Mouse (Mus musculus): ENCODE measurements around the gene Ano4. TPM values are rescaled to one million over a fixed set of nuclear protein-coding genes. Genes with fewer than 3 reads are reported as not detected.
A peak's percentile ranks its signal among the peaks of the same experiment; 100 is the strongest.

The Ano4 gene
- polyA plus RNA-seq, 1 experiment = not detected

DNA sequence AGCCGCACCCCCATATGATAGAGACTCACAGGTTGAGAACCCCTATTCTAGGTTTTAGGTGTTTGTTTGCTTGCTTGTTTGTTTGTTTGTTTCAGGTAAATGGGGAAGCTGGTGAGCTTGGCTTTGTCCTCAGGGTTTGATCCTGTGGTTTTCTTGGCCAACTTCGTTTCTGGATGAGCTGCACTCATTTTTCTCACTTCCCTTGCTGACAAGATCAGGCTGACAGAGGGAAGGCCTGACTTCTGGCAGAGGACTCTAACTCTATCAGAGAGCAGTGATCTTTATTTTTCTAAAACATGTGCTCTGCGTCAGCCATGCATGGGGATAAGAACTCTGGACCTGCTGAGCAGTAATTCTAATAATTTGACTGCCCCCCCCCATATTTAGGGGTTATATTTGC, 14.4 kb upstream of the Ano4 start:
- no peak for TF ChIP-seq CTCF (IDR thresholded peaks at IDR 0.05; ENCODE audit: extremely low read depth, insufficient read length, insufficient replicate concordance, low read depth, low read length)
- TF ChIP-seq POLR2A (IDR thresholded peaks at IDR 0.05; ENCODE audit: low read depth, low read length) = no peak
- H3K4me3 ChIP-seq (ENCODE audit: low read depth, low read length) = no peak overlapping the region
- H3K27me3 ChIP-seq (ENCODE audit: control insufficient read depth, insufficient read depth, low read length) = no peaks in the 10 kb centered on the region
- no peaks in the 10 kb centered on the region for H3K36me3 ChIP-seq (ENCODE audit: control insufficient read depth, insufficient read depth, low read length)
- WGBS = 61% methylated on average over 3 of the region's 3 CpGs
- no peaks in the 10 kb centered on the region for H3K4me1 ChIP-seq (ENCODE audit: control insufficient read depth, insufficient read depth, insufficient read length, low read length)
- H3K27ac ChIP-seq (ENCODE audit: insufficient read depth, low read depth, low read length) = no peak overlapping the region

DNA sequence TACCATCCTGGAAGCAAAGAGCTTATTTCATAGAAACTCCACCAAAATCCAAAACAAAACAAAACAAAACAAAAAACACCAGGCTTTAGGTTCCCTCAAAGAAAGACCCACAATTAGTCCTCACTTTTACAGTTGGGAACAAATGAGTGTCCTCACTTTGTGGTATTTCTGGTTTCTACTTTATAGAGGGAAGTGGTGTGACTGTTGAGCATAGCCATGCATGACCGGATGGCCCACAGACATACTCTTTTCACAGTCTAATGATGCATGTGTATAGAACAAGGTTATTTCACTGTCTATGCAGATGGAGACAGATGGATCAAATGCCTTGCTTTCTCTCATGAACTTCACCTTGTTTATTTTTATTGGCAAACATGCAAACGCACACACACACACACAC, 10.1 kb upstream of the Ano4 start:
- H3K27me3 ChIP-seq (ENCODE audit: control insufficient read depth, insufficient read depth, low read length) = no peaks in the 10 kb centered on the region
- WGBS = 76% methylated on average over 2 of the region's 2 CpGs
- no peak for TF ChIP-seq CTCF (IDR thresholded peaks at IDR 0.05; ENCODE audit: extremely low read depth, insufficient read length, insufficient replicate concordance, low read depth, low read length)
- no peak for TF ChIP-seq POLR2A (IDR thresholded peaks at IDR 0.05; ENCODE audit: low read depth, low read length)
- no peaks in the 10 kb centered on the region for H3K36me3 ChIP-seq (ENCODE audit: control insufficient read depth, insufficient read depth, low read length)
- no peak overlapping the region for H3K4me3 ChIP-seq (ENCODE audit: low read depth, low read length)
- no peak overlapping the region for H3K27ac ChIP-seq (ENCODE audit: insufficient read depth, low read depth, low read length)
- H3K4me1 ChIP-seq (ENCODE audit: control insufficient read depth, insufficient read depth, insufficient read length, low read length) = no peaks in the 10 kb centered on the region

DNA sequence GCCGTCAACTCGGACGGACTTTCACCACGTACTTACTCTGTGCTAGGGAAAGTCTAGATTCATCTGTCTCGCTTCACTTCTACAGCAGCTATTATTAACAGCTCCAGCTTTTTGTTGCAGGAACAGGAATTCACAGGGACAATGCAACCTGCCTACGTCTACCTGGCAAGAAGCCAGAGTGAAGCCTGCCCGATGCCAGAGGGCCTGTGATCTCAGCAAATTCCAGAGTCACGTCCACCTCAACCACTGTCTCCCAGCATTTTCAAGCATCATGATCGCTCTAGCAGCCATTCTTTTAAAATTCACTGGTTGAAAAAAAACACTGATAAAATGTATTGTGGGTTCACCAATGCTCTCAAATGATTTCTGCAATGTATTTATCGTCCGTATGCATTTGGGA, 6.9 kb upstream of the Ano4 start:
- WGBS = 78% methylated on average over 11 of the region's 11 CpGs
- Histone ChIP-seq H3K4me3 (ENCODE audit: low read depth, low read length) (no peak overlapping the region), H3K4me1 (ENCODE audit: control insufficient read depth, insufficient read depth, insufficient read length, low read length) (no peaks in the 10 kb centered on the region), H3K27ac (ENCODE audit: insufficient read depth, low read depth, low read length) (no peak overlapping the region), H3K36me3 (ENCODE audit: control insufficient read depth, insufficient read depth, low read length) (no peaks in the 10 kb centered on the region), H3K27me3 (ENCODE audit: control insufficient read depth, insufficient read depth, low read length) (no peaks in the 10 kb centered on the region)
- TF ChIP-seq CTCF (IDR thresholded peaks at IDR 0.05; ENCODE audit: extremely low read depth, insufficient read length, insufficient replicate concordance, low read depth, low read length) (no peak), POLR2A (IDR thresholded peaks at IDR 0.05; ENCODE audit: low read depth, low read length) (no peak)

DNA sequence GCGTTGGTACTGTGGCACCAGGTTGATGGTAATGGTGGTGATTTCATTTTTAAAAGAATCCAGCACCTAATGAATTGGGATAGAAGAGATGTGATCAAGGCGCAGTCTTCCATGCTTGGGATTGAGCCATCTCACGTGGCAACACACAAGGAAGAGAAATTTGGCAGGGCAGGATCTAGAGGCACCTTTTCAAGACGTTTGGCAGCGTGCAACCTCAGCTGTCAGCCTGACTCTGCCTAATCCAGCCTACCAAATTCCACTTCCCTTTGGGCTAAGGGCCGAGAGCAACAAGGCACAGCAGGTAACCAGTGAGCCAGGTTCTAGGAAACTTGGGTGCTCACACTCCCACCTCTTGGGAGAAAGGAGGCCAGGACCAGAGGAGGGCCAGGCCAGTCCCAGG, 1.0 kb upstream of the Ano4 start:
- no peak for TF ChIP-seq CTCF (IDR thresholded peaks at IDR 0.05; ENCODE audit: extremely low read depth, insufficient read length, insufficient replicate concordance, low read depth, low read length)
- no peak overlapping the region for H3K27ac ChIP-seq (ENCODE audit: insufficient read depth, low read depth, low read length)
- no peak overlapping the region for H3K4me3 ChIP-seq (ENCODE audit: low read depth, low read length)
- H3K4me1 ChIP-seq (ENCODE audit: control insufficient read depth, insufficient read depth, insufficient read length, low read length) = peaks cover 1% of the 10 kb centered on the region; the same call in 1 of the 2 replicates
- no peaks in the 10 kb centered on the region for H3K36me3 ChIP-seq (ENCODE audit: control insufficient read depth, insufficient read depth, low read length)
- WGBS = 67% methylated on average over 6 of the region's 6 CpGs
- peaks cover 18% of the 10 kb centered on the region for H3K27me3 ChIP-seq (ENCODE audit: control insufficient read depth, insufficient read depth, low read length)

DNA sequence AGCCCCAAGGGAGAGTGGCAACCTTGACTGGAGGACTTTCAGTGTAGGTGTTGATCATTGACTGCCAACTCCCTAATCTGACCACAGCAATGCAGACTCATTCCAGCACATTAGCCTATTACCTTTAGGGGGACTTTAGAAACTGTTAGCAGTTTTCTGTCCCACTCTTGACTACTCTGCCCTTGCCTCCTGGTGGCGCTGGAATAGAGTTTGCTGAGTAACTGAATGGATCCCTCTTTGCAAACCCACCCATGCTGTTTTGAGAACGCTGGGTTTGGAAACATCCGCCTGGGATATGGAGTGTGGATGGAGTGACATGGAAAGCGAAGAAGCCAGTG, 603 bp upstream of the Ano4 start:
- Histone ChIP-seq H3K4me1 (ENCODE audit: control insufficient read depth, insufficient read depth, insufficient read length, low read length) (peaks cover 1% of the 10 kb centered on the region; the same call in 1 of the 2 replicates), H3K4me3 (ENCODE audit: low read depth, low read length) (peak overlapping the region; percentile 27; the same call in 1 of the 2 replicates), H3K27ac (ENCODE audit: insufficient read depth, low read depth, low read length) (no peak overlapping the region), H3K36me3 (ENCODE audit: control insufficient read depth, insufficient read depth, low read length) (no peaks in the 10 kb centered on the region), H3K27me3 (ENCODE audit: control insufficient read depth, insufficient read depth, low read length) (peaks cover 18% of the 10 kb centered on the region)
- WGBS = 47% methylated on average over 4 of the region's 4 CpGs
- TF ChIP-seq POLR2A (IDR thresholded peaks at IDR 0.05; ENCODE audit: low read depth, low read length) = no peak
- TF ChIP-seq CTCF (IDR thresholded peaks at IDR 0.05; ENCODE audit: extremely low read depth, insufficient read length, insufficient replicate concordance, low read depth, low read length) = no peak

DNA sequence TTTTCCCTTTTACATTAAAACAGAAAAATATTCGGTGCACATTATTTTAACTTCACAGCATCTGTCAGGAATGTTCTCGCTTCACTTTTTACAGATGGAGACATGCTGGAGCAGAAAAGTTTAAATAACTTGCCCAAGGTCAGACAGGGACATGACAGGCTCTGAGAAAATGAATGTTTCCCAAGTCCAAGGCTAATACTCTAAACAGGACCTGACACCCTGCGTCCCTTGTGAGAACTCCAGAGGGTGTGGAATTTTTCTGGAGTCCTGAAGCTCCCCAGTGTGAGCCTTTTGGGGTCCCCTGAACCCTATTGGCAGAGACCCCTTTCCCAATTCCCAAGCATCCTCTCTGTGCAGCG, 451 bp downstream of the Ano4 start:
- H3K4me3 ChIP-seq (ENCODE audit: low read depth, low read length) = no peak overlapping the region
- TF ChIP-seq POLR2A (IDR thresholded peaks at IDR 0.05; ENCODE audit: low read depth, low read length) (no peak), CTCF (IDR thresholded peaks at IDR 0.05; ENCODE audit: extremely low read depth, insufficient read length, insufficient replicate concordance, low read depth, low read length) (no peak)
- WGBS = 16% methylated on average over 4 of the region's 4 CpGs

DNA sequence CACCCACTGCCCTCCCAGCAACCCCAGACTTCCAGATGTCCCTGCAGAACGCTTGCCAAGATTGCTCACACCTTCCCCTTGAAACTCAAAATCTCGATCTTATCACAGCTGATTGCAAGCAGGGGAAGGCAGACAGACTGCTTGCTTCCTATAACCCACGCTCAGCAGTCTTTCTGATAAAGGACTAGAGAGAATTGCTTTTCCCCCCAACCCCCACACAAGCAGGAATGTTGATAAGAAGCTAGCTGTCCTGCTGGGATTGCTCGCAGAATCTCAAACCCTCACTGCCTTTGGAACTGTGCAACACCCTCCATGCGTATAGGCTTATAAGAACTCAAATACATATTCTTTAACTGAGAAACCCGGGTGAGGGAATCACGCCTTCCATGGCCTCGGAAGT, 846 bp downstream of the Ano4 start:
- TF ChIP-seq POLR2A (IDR thresholded peaks at IDR 0.05; ENCODE audit: low read depth, low read length) = no peak
- no peak for TF ChIP-seq CTCF (IDR thresholded peaks at IDR 0.05; ENCODE audit: extremely low read depth, insufficient read length, insufficient replicate concordance, low read depth, low read length)
- WGBS = 14% methylated on average over 8 of the region's 8 CpGs
- H3K36me3 ChIP-seq (ENCODE audit: control insufficient read depth, insufficient read depth, low read length) = no peaks in the 10 kb centered on the region
- H3K27ac ChIP-seq (ENCODE audit: insufficient read depth, low read depth, low read length) = no peak overlapping the region
- peaks cover 1% of the 10 kb centered on the region; the same call in 1 of the 2 replicates for H3K4me1 ChIP-seq (ENCODE audit: control insufficient read depth, insufficient read depth, insufficient read length, low read length)
- H3K4me3 ChIP-seq (ENCODE audit: low read depth, low read length) = no peak overlapping the region
- H3K27me3 ChIP-seq (ENCODE audit: control insufficient read depth, insufficient read depth, low read length) = peaks cover 18% of the 10 kb centered on the region

More for the DNA sequence above, 451 bp downstream of the Ano4 start:
- Histone ChIP-seq H3K4me1 (ENCODE audit: control insufficient read depth, insufficient read depth, insufficient read length, low read length) (peaks cover 1% of the 10 kb centered on the region; the same call in 1 of the 2 replicates), H3K27me3 (ENCODE audit: control insufficient read depth, insufficient read depth, low read length) (peaks cover 18% of the 10 kb centered on the region), H3K27ac (ENCODE audit: insufficient read depth, low read depth, low read length) (no peak overlapping the region), H3K36me3 (ENCODE audit: control insufficient read depth, insufficient read depth, low read length) (no peaks in the 10 kb centered on the region)

DNA sequence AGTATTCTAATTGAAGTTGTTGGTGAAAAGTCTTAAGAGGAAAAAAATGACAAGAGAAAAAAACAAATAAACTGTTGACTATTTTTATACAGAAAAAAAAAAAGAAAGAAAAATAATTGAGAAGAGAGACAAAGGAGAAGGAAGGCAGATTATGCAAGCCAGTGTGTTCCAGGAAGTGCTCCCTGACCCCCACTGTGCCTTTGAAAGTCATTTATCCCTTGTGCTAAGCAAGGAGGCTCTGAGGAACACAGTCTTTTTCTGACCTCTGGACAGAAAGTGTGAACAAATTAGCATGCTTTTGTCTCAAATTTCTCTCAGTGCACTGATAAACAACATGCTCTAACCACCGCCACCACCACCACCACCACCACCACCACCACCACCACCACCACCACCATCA, 14.3 kb downstream of the Ano4 start:
- 80% methylated on average over 1 of the region's 1 CpGs for WGBS
- TF ChIP-seq POLR2A (IDR thresholded peaks at IDR 0.05; ENCODE audit: low read depth, low read length) = no peak
- no peak for TF ChIP-seq CTCF (IDR thresholded peaks at IDR 0.05; ENCODE audit: extremely low read depth, insufficient read length, insufficient replicate concordance, low read depth, low read length)

More for the DNA sequence above, 14.3 kb downstream of the Ano4 start:
- Histone ChIP-seq H3K4me1 (ENCODE audit: control insufficient read depth, insufficient read depth, insufficient read length, low read length) (no peaks in the 10 kb centered on the region), H3K4me3 (ENCODE audit: low read depth, low read length) (no peak overlapping the region), H3K27me3 (ENCODE audit: control insufficient read depth, insufficient read depth, low read length) (no peaks in the 10 kb centered on the region), H3K36me3 (ENCODE audit: control insufficient read depth, insufficient read depth, low read length) (no peaks in the 10 kb centered on the region), H3K27ac (ENCODE audit: insufficient read depth, low read depth, low read length) (no peak overlapping the region)

All from small intestine, adult 2 months (tissue).